ENCODE assay signal across 21 mouse cellular contexts in genomic region chr13:58415838-58416237, GRCm38 (mm10). TPM values are rescaled to one million over a fixed set of nuclear protein-coding genes. Genes with fewer than 3 reads are reported as not detected.
DNase-seq lines count a peak whose midpoint lies in the region; ATAC-seq and TF ChIP-seq lines count a peak whose summit lies in the region.
"Had no signal": no experiment of that assay in that cellular context is flagged by ENCODE, and none has a peak within 500 bp of the region (broad histone marks: within the 10 kb centered on the region; RNA-seq: fewer than 3 reads in every experiment).

No protein-coding gene starts in this region.

- no peak overlapping the region for H3K9ac ChIP-seq in limb, embryonic 14.5 days (ENCODE audit: low read depth, low read length, severe bottlenecking)
- no peak overlapping the region for H3K9ac ChIP-seq in hindbrain, postnatal 0 days (replicated peaks; ENCODE audit: low read length)
- H3K9ac ChIP-seq: embryonic facial prominence, embryonic 12.5 days; forebrain, embryonic 12.5 days; hindbrain, embryonic 14.5 days; liver, postnatal 0 days; neural tube, embryonic 15.5 days had no signal

- H3K4me2 ChIP-seq in limb, embryonic 14.5 days (replicated peaks; ENCODE audit: low read depth, low read length, severe bottlenecking): no peak overlapping the region
- H3K4me2 ChIP-seq in hindbrain, postnatal 0 days (ENCODE audit: low read depth, low read length): no peak overlapping the region
- H3K4me2 ChIP-seq: embryonic facial prominence, embryonic 12.5 days; forebrain, embryonic 12.5 days; hindbrain, embryonic 14.5 days; liver, embryonic 11.5 days; midbrain, embryonic 11.5 days; neural tube, embryonic 15.5 days had no signal

- peaks cover 4% of the 10 kb centered on the region for H3K36me3 ChIP-seq in limb, embryonic 14.5 days (ENCODE audit: control insufficient read depth, insufficient read depth, low read length)
- H3K36me3 ChIP-seq in hindbrain, postnatal 0 days (ENCODE audit: insufficient read depth, low read length): 0 out of 2 replicates have a peak, but pooled peaks cover 4% of the 10 kb centered on the region

- intact Hi-C loops in gastrocnemius, adult 2 months (cut with DNase I): loop anchor here (5.0 kb wide), 1 partner anchor 126 kb away; no protein-coding TSS in a partner anchor
- intact Hi-C loops in heart, postnatal 10 days (cut with DNase I): no loop called here
- intact Hi-C loops in heart, postnatal 25 days (cut with DNase I): no loop called here

- TF ChIP-seq CTCF in gastrocnemius, adult 2 months (IDR thresholded peaks at IDR 0.05): peak; percentile 23; the same call in 1 of the 2 replicates
- TF ChIP-seq CTCF in hindbrain, postnatal 0 days (IDR thresholded peaks at IDR 0.05; ENCODE audit: low read depth): no peak

- peak overlapping the region; percentile 77 for H3K27ac ChIP-seq in gastrocnemius, adult 2 months
- no peak overlapping the region for H3K27ac ChIP-seq in limb, embryonic 14.5 days (replicated peaks; ENCODE audit: low read depth, low read length)
- H3K27ac ChIP-seq in hindbrain, postnatal 0 days: no peak overlapping the region
- H3K27ac ChIP-seq: embryonic facial prominence, embryonic 12.5 days; forebrain, embryonic 12.5 days; hindbrain, embryonic 14.5 days; left cerebral cortex, adult 2 months; neural tube, embryonic 15.5 days had no signal

- no peak for TF ChIP-seq POLR2A in limb, embryonic 14.5 days (IDR thresholded peaks at IDR 0.05; ENCODE audit: borderline replicate concordance, extremely low read depth, insufficient read depth, insufficient read length)

- peak; percentile 45 for DNase-seq in gastrocnemius, adult 2 months
- no peak for DNase-seq in gastrocnemius, adult 8-10 months (ENCODE audit: low spot score in 2 of 2)
- peak; percentile 39 to 42 for DNase-seq in heart, postnatal 10 days
- DNase-seq in heart, postnatal 25 days (ENCODE audit: low spot score): no peak
- peak; percentile 38 for DNase-seq in gastrocnemius, postnatal 10 days
- DNase-seq in limb, embryonic 14.5 days (ENCODE audit: low spot score): no peak
- DNase-seq in hindbrain, postnatal 0 days (ENCODE audit: low spot score): no peak
- DNase-seq: cerebellum, adult 11-12 months; left cerebral cortex, postnatal 4 days; liver, postnatal 0 days; right cerebral cortex, postnatal 14 days; spleen, adult 18-20 months had no signal

- 0 out of 2 replicates have a peak, but pooled peaks have one; percentile 15 for ATAC-seq in limb, embryonic 14.5 days (ENCODE audit: low FRiP score, low read depth)
- no peak for ATAC-seq in hindbrain, postnatal 0 days
- ATAC-seq: liver, postnatal 0 days; lung, postnatal 0 days had no signal

- 56% methylated on average over 5 of the region's 5 CpGs for WGBS in limb, embryonic 14.5 days
- 71% methylated on average over 5 of the region's 5 CpGs for WGBS in hindbrain, postnatal 0 days

- H3K4me1 ChIP-seq in limb, embryonic 14.5 days (ENCODE audit: control insufficient read depth, insufficient read depth, low read length): no peaks in the 10 kb centered on the region
- no peaks in the 10 kb centered on the region for H3K4me1 ChIP-seq in hindbrain, postnatal 0 days (ENCODE audit: insufficient read depth, low read length)
- H3K4me1 ChIP-seq: embryonic facial prominence, embryonic 12.5 days; forebrain, embryonic 12.5 days; neural tube, embryonic 15.5 days had no signal

- no peaks in the 10 kb centered on the region for H3K27me3 ChIP-seq in limb, embryonic 14.5 days (ENCODE audit: control insufficient read depth, insufficient read depth, low read length)
- H3K27me3 ChIP-seq in hindbrain, postnatal 0 days (ENCODE audit: insufficient read depth, low read length): no peaks in the 10 kb centered on the region
- H3K27me3 ChIP-seq: embryonic facial prominence, embryonic 12.5 days; forebrain, embryonic 12.5 days; neural tube, embryonic 15.5 days had no signal

- peak overlapping the region; percentile 51 for H3K4me3 ChIP-seq in gastrocnemius, adult 2 months
- H3K4me3 ChIP-seq in limb, embryonic 14.5 days (replicated peaks; ENCODE audit: low read length): no peak overlapping the region
- no peak overlapping the region for H3K4me3 ChIP-seq in hindbrain, postnatal 0 days (ENCODE audit: low read length)
- H3K4me3 ChIP-seq: embryonic facial prominence, embryonic 12.5 days; erythroblast, embryonic 14.5 days; forebrain, embryonic 12.5 days; left cerebral cortex, adult 2 months; neural tube, embryonic 15.5 days had no signal

- H3K9me3 ChIP-seq in limb, embryonic 14.5 days (ENCODE audit: control insufficient read depth, low read length): no peaks in the 10 kb centered on the region
- H3K9me3 ChIP-seq in hindbrain, postnatal 0 days (ENCODE audit: low read length): no peaks in the 10 kb centered on the region

RNA-seq across cellular contexts. Expression of gene Hnrnpk, which starts 12.7 kb away (rescaled TPM):
- 100 to 1,000 TPM; 239 to 294 TPM for total RNA-seq in gastrocnemius, adult 2 months (2021)
- 100 to 1,000 TPM; 203 to 256 (median 231) TPM for total RNA-seq in gastrocnemius, adult 8-10 months (2022)
- total RNA-seq in heart, postnatal 10 days (2021): 100 to 1,000 TPM; 721 to 814 TPM
- 100 to 1,000 TPM; 407 to 495 TPM for total RNA-seq in heart, postnatal 25 days (2021)
- total RNA-seq in gastrocnemius, postnatal 10 days (2021): 100 to 1,000 TPM; 504 to 564 TPM
- polyA plus RNA-seq in limb, embryonic 14.5 days (2012; rRNA removed): 816 and 883 TPM in 2 replicates
- polyA plus RNA-seq in limb, embryonic 14.5 days (2014; fragmentation: Nextera tagmentation; extraction: Ambion mirVana): 1,312 and 1,461 TPM in 2 replicates
- total RNA-seq in hindbrain, postnatal 0 days (2014; rRNA removed): 422 and 471 TPM in 2 replicates
- 910 and 964 TPM in 2 replicates for polyA plus RNA-seq in hindbrain, postnatal 0 days (2015; fragmentation: Nextera tagmentation; extraction: Ambion mirVana)

RNA-seq across cellular contexts. Expression of gene Rmi1, which starts 13.8 kb away (rescaled TPM):
- 1 to 10 TPM; 6.2 to 7.6 TPM for total RNA-seq in gastrocnemius, adult 2 months (2021)
- total RNA-seq in gastrocnemius, adult 8-10 months (2022): 1 to 10 TPM; 5.7 to 7.8 (median 6.4) TPM
- total RNA-seq in heart, postnatal 10 days (2021): 10 to 100 TPM in 1 of 2 experiments, 1 to 10 TPM in 1; 9.9 to 12.9 TPM
- 10 to 100 TPM in 1 of 2 experiments, 1 to 10 TPM in 1; 8.3 to 10.0 TPM for total RNA-seq in heart, postnatal 25 days (2021)
- total RNA-seq in gastrocnemius, postnatal 10 days (2021): 1 to 10 TPM; 6.5 to 7.8 TPM
- polyA plus RNA-seq in limb, embryonic 14.5 days (2012; rRNA removed): 14.4 and 15.2 TPM in 2 replicates
- 23.5 and 24.0 TPM in 2 replicates for polyA plus RNA-seq in limb, embryonic 14.5 days (2014; fragmentation: Nextera tagmentation; extraction: Ambion mirVana)
- 10.8 and 11.1 TPM in 2 replicates for total RNA-seq in hindbrain, postnatal 0 days (2014; rRNA removed)
- 19.0 and 19.5 TPM in 2 replicates for polyA plus RNA-seq in hindbrain, postnatal 0 days (2015; fragmentation: Nextera tagmentation; extraction: Ambion mirVana)

RNA-seq across cellular contexts. Expression of gene 2210016F16Rik, which starts 30.8 kb away (rescaled TPM):
- total RNA-seq in gastrocnemius, adult 2 months (2021): 1 to 10 TPM; 5.2 to 7.6 TPM
- total RNA-seq in gastrocnemius, adult 8-10 months (2022): 1 to 10 TPM; 6.3 to 7.7 (median 7.3) TPM
- total RNA-seq in heart, postnatal 10 days (2021): 10 to 100 TPM; 16.6 to 18.0 TPM
- total RNA-seq in heart, postnatal 25 days (2021): 10 to 100 TPM; 14.4 to 14.6 TPM
- total RNA-seq in gastrocnemius, postnatal 10 days (2021): 10 to 100 TPM; 11.5 to 11.9 TPM
- 15.3 and 15.7 TPM in 2 replicates for polyA plus RNA-seq in limb, embryonic 14.5 days (2012; rRNA removed)
- polyA plus RNA-seq in limb, embryonic 14.5 days (2014; fragmentation: Nextera tagmentation; extraction: Ambion mirVana): 28.4 and 30.1 TPM in 2 replicates
- total RNA-seq in hindbrain, postnatal 0 days (2014; rRNA removed): 13.9 and 17.9 TPM in 2 replicates
- polyA plus RNA-seq in hindbrain, postnatal 0 days (2015; fragmentation: Nextera tagmentation; extraction: Ambion mirVana): 19.8 and 20.3 TPM in 2 replicates

RNA-seq across cellular contexts. Expression of gene Kif27, which starts 56.9 kb away (rescaled TPM):
- total RNA-seq in gastrocnemius, adult 2 months (2021): under 1 TPM in 1 of 2 experiments, not detected in 1; 0.08 TPM
- under 1 TPM in 2 of 4 experiments, not detected in 2; 0.05 to 0.15 TPM for total RNA-seq in gastrocnemius, adult 8-10 months (2022)
- under 1 TPM; 0.22 to 0.24 TPM for total RNA-seq in heart, postnatal 10 days (2021)
- total RNA-seq in heart, postnatal 25 days (2021): under 1 TPM; 0.08 to 0.13 TPM
- total RNA-seq in gastrocnemius, postnatal 10 days (2021): under 1 TPM; 0.33 to 0.34 TPM
- polyA plus RNA-seq in limb, embryonic 14.5 days (2012; rRNA removed): 0.69 and 0.89 TPM in 2 replicates
- polyA plus RNA-seq in limb, embryonic 14.5 days (2014; fragmentation: Nextera tagmentation; extraction: Ambion mirVana): 0.39 and 0.58 TPM in 2 replicates
- 1.0 and 1.2 TPM in 2 replicates for total RNA-seq in hindbrain, postnatal 0 days (2014; rRNA removed)
- polyA plus RNA-seq in hindbrain, postnatal 0 days (2015; fragmentation: Nextera tagmentation; extraction: Ambion mirVana): 1.6 and 1.7 TPM in 2 replicates

Comparison
In these comparisons a context has a peak if more than half of its experiments do, and no peak if none do; other contexts are left out.
1. DNase-seq: peak in gastrocnemius, adult 2 months (single experiment), heart, postnatal 10 days (2 of 2) and gastrocnemius, postnatal 10 days (single experiment); none in gastrocnemius, adult 8-10 months (0 of 2), heart, postnatal 25 days (single experiment), limb, embryonic 14.5 days (single experiment) and hindbrain, postnatal 0 days (single experiment).